Mouse (Mus musculus): ENCODE data around the gene Cxcl13. TPM values are rescaled to one million over a fixed set of nuclear protein-coding genes. Genes with fewer than 3 reads are reported as not detected.

The Cxcl13 gene
- total and polyA plus RNA-seq, 2 experiments from 2014 or later: 0.30 TPM; not detected in 1

DNA sequence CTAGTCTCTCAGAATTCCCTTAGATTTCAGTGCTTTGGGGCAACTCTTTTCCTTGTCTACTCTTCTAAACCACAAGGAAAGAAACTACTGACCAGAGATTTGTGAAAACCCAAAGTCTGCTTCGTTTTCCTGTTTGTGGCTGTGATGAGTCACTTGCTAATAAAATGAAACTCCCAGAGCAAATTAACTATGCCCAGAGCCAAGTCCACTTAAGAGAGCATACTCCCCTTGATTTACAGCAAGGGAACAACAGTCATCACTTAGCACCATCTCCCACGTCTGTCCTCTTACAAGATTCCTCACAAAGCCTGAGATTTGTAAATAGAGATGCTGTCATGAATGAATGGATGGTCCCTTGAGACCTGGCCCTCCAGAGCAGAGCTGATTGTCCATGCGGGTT is 11.6 kb upstream of the Cxcl13 start:
- no peak for TF ChIP-seq CTCF (IDR thresholded peaks at IDR 0.05; ENCODE audit: low read depth)
- no peak for TF ChIP-seq EP300 (IDR thresholded peaks at IDR 0.05; ENCODE audit: low read depth)
- no peaks in the 10 kb centered on the region for H3K36me3 ChIP-seq (replicated peaks; ENCODE audit: control insufficient read depth, insufficient read depth, low read length)
- no peak overlapping the region for H3K27ac ChIP-seq (ENCODE audit: low read depth)
- H3K4me1 ChIP-seq (ENCODE audit: control insufficient read depth, insufficient read depth): peaks cover 8% of the 10 kb centered on the region
- H3K9me3 ChIP-seq (replicated peaks; ENCODE audit: control insufficient read depth, low read length): no peaks in the 10 kb centered on the region
- H3K27me3 ChIP-seq (ENCODE audit: control insufficient read depth, insufficient read depth, low read length): no peaks in the 10 kb centered on the region
- no peak overlapping the region for H3K9ac ChIP-seq (replicated peaks; ENCODE audit: low read depth, low read length)
- ATAC-seq (ENCODE audit: insufficient read depth, low read depth): no peak
- H3K4me3 ChIP-seq (ENCODE audit: low read depth, low read length): no peak overlapping the region
- H3K4me2 ChIP-seq (ENCODE audit: low read depth, low read length): no peak overlapping the region
- WGBS: 40% methylated on average over 3 of the region's 3 CpGs
- DNase-seq (ENCODE audit: low spot score): no peak

DNA sequence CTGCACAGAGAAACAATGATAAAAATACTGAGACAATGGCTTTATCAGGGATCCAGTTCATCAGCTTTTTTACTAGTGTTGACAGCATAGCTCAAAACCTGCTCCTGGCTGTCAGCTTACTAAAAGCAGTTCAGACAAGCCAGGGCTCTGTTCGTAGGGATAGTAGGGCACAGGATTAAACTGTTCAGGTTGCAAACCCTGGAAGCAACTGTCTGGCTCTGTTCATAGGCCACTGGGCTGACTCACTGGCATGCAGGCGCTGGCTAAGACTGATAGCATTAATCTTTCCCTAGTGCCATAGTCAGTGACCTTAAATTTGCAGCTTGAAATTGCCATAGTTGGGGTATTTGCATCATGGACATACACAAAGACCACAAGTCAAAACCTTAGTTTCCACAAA is 10.4 kb upstream of the Cxcl13 start:
- peaks cover 8% of the 10 kb centered on the region for H3K4me1 ChIP-seq (ENCODE audit: control insufficient read depth, insufficient read depth)
- 24% methylated on average over 2 of the region's 2 CpGs for WGBS

DNA sequence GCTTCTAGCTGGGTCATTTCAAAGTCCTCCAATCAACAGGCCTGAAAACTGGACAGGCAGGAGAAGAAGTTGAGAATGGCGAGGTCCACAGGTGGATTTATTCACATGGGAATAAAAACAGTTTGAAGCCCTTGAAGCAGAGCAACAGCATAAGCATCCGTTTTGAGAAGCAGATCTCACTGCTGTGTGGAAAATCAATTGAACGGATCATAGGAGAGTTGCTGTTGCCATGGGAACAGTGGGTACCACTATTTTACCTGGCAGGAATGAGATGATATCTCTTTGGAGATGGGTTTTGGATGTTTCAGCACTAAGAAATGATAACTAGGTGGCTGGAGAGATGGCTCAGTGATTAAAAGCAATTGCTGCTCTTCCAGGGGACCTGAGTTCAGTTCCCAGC is 8.1 kb upstream of the Cxcl13 start:
- Histone ChIP-seq H3K9me3 (replicated peaks; ENCODE audit: control insufficient read depth, low read length) (no peaks in the 10 kb centered on the region), H3K27me3 (ENCODE audit: control insufficient read depth, insufficient read depth, low read length) (no peaks in the 10 kb centered on the region), H3K36me3 (replicated peaks; ENCODE audit: control insufficient read depth, insufficient read depth, low read length) (no peaks in the 10 kb centered on the region), H3K27ac (ENCODE audit: low read depth) (no peak overlapping the region), H3K4me2 (ENCODE audit: low read depth, low read length) (no peak overlapping the region), H3K4me3 (ENCODE audit: low read depth, low read length) (no peak overlapping the region), H3K4me1 (ENCODE audit: control insufficient read depth, insufficient read depth) (peaks cover 4% of the 10 kb centered on the region; the same call in 1 of the 2 replicates), H3K9ac (replicated peaks; ENCODE audit: low read depth, low read length) (no peak overlapping the region)
- no peak for TF ChIP-seq EP300 (IDR thresholded peaks at IDR 0.05; ENCODE audit: low read depth)
- no peak for TF ChIP-seq CTCF (IDR thresholded peaks at IDR 0.05; ENCODE audit: low read depth)
- 78% methylated on average over 3 of the region's 3 CpGs for WGBS
- ATAC-seq (ENCODE audit: insufficient read depth, low read depth) (no peak), DNase-seq (ENCODE audit: low spot score) (no peak)

More for the DNA sequence above, 10.4 kb upstream of the Cxcl13 start:
- H3K27me3 ChIP-seq (ENCODE audit: control insufficient read depth, insufficient read depth, low read length): no peaks in the 10 kb centered on the region
- H3K36me3 ChIP-seq (replicated peaks; ENCODE audit: control insufficient read depth, insufficient read depth, low read length): no peaks in the 10 kb centered on the region
- H3K4me2 ChIP-seq (ENCODE audit: low read depth, low read length): no peak overlapping the region
- H3K27ac ChIP-seq (ENCODE audit: low read depth): no peak overlapping the region
- TF ChIP-seq EP300 (IDR thresholded peaks at IDR 0.05; ENCODE audit: low read depth) (no peak), CTCF (IDR thresholded peaks at IDR 0.05; ENCODE audit: low read depth) (no peak)
- no peak for DNase-seq (ENCODE audit: low spot score)
- H3K9ac ChIP-seq (replicated peaks; ENCODE audit: low read depth, low read length): no peak overlapping the region
- H3K4me3 ChIP-seq (ENCODE audit: low read depth, low read length): no peak overlapping the region
- ATAC-seq (ENCODE audit: insufficient read depth, low read depth): no peak
- no peaks in the 10 kb centered on the region for H3K9me3 ChIP-seq (replicated peaks; ENCODE audit: control insufficient read depth, low read length)

DNA sequence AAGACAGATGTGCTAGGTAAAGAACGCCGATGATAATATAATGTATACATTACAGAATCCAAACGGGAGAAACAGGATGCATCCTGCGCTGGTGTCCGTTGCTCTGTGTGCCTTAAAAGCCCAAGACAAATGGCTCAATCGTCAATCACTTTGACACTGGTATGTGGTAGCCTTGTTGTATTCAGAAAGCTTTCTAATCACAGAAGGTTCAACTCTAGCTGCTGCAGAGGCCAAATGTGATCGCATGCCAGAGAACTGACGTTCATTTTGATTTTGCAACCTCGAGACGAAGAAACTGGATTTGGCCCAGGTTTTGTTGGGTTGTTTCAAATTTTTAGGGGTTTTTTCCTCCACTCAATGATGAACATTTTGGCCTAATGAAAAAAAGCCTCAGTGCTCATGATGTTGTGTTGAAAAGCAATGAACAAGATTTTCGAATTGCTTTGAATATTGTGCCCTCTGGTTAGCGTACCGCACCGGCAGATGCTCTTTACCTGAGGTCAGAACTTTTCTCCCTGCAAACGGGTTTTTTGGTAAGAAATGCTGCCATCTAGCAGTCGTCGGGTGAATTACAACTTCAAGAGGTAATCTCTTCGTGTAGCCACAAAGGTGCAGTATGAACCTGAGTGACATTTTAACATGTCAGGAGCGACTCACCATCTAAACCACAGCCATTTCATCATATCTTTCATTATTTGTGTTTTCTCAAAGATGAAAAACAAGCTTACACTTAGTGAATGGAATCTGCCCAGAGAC is 6.6 kb upstream of the Cxcl13 start:
- Histone ChIP-seq H3K27ac (ENCODE audit: low read depth) (no peak overlapping the region), H3K36me3 (replicated peaks; ENCODE audit: control insufficient read depth, insufficient read depth, low read length) (no peaks in the 10 kb centered on the region), H3K4me1 (ENCODE audit: control insufficient read depth, insufficient read depth) (peaks cover 4% of the 10 kb centered on the region; the same call in 1 of the 2 replicates), H3K9ac (replicated peaks; ENCODE audit: low read depth, low read length) (no peak overlapping the region), H3K9me3 (replicated peaks; ENCODE audit: control insufficient read depth, low read length) (no peaks in the 10 kb centered on the region), H3K27me3 (ENCODE audit: control insufficient read depth, insufficient read depth, low read length) (no peaks in the 10 kb centered on the region), H3K4me3 (ENCODE audit: low read depth, low read length) (no peak overlapping the region), H3K4me2 (ENCODE audit: low read depth, low read length) (no peak overlapping the region)
- WGBS: 28% methylated on average over 19 of the region's 19 CpGs
- DNase-seq (ENCODE audit: low spot score) (peak; percentile 27), ATAC-seq (ENCODE audit: insufficient read depth, low read depth) (no peak)
- TF ChIP-seq EP300 (IDR thresholded peaks at IDR 0.05; ENCODE audit: low read depth): no peak
- TF ChIP-seq CTCF (IDR thresholded peaks at IDR 0.05; ENCODE audit: low read depth): peak; percentile 65

GRCm38 (mm10) chr5:95964940-95965339 is 8.2 kb downstream of the Cxcl13 start:
- no peaks in the 10 kb centered on the region for H3K27me3 ChIP-seq (ENCODE audit: control insufficient read depth, insufficient read depth, low read length)
- no peak for TF ChIP-seq EP300 (IDR thresholded peaks at IDR 0.05; ENCODE audit: low read depth)
- no peak for TF ChIP-seq CTCF (IDR thresholded peaks at IDR 0.05; ENCODE audit: low read depth)
- 48% methylated on average over 2 of the region's 2 CpGs for WGBS
- DNase-seq (ENCODE audit: low spot score) (no peak), ATAC-seq (ENCODE audit: insufficient read depth, low read depth) (no peak)
- H3K9me3 ChIP-seq (replicated peaks; ENCODE audit: control insufficient read depth, low read length): no peaks in the 10 kb centered on the region
- H3K36me3 ChIP-seq (replicated peaks; ENCODE audit: control insufficient read depth, insufficient read depth, low read length): no peaks in the 10 kb centered on the region
- H3K9ac ChIP-seq (replicated peaks; ENCODE audit: low read depth, low read length): no peak overlapping the region
- H3K4me3 ChIP-seq (ENCODE audit: low read depth, low read length): no peak overlapping the region
- H3K27ac ChIP-seq (ENCODE audit: low read depth): no peak overlapping the region
- H3K4me2 ChIP-seq (ENCODE audit: low read depth, low read length): no peak overlapping the region
- no peaks in the 10 kb centered on the region for H3K4me1 ChIP-seq (ENCODE audit: control insufficient read depth, insufficient read depth)

GRCm38 (mm10) chr5:95966621-95967020 is 9.9 kb downstream of the Cxcl13 start:
- Histone ChIP-seq H3K9ac (replicated peaks; ENCODE audit: low read depth, low read length) (no peak overlapping the region), H3K4me2 (ENCODE audit: low read depth, low read length) (no peak overlapping the region), H3K36me3 (replicated peaks; ENCODE audit: control insufficient read depth, insufficient read depth, low read length) (no peaks in the 10 kb centered on the region), H3K9me3 (replicated peaks; ENCODE audit: control insufficient read depth, low read length) (no peaks in the 10 kb centered on the region), H3K4me3 (ENCODE audit: low read depth, low read length) (no peak overlapping the region), H3K27me3 (ENCODE audit: control insufficient read depth, insufficient read depth, low read length) (no peaks in the 10 kb centered on the region), H3K4me1 (ENCODE audit: control insufficient read depth, insufficient read depth) (no peaks in the 10 kb centered on the region), H3K27ac (ENCODE audit: low read depth) (no peak overlapping the region)
- 34% methylated on average over 2 of the region's 2 CpGs for WGBS
- ATAC-seq (ENCODE audit: insufficient read depth, low read depth) (no peak), DNase-seq (ENCODE audit: low spot score) (no peak)
- TF ChIP-seq EP300 (IDR thresholded peaks at IDR 0.05; ENCODE audit: low read depth) (no peak), CTCF (IDR thresholded peaks at IDR 0.05; ENCODE audit: low read depth) (no peak)

Measured in heart, postnatal 0 days (tissue).